Mouse (Mus musculus) heart, adult 2 months (tissue): ENCODE measurements at regions not wholly inside any gene's neighbourhood (a gene's known extent, or its start where the extent isn't known, plus 50 kb on each side); places are given as distances from the start of the nearest gene placed in this dataset.

ENCODE experiments used
- CTCF ChIP-seq: fragments of 200-600 bp; IDR thresholded peaks from 2 replicates; pipeline ENCODE4 v1.8.1; 2022; ENCODE audit warnings: antibody characterized with exemption, mild to moderate bottlenecking, moderate library complexity
- EP300 ChIP-seq: fragments of 200-500 bp; IDR thresholded peaks from 2 replicates; pipeline ENCODE4 v1.6.1; 2011; ENCODE audit warnings: low read depth, low read length, control low read depth; ENCODE audit not compliant: insufficient read depth
- POLR2A ChIP-seq: fragments of 200-500 bp; IDR thresholded peaks from 2 replicates; pipeline ENCODE4 v1.6.1; 2011; ENCODE audit warnings: mild to moderate bottlenecking, low read depth, low read length, control low read depth; ENCODE audit not compliant: insufficient read depth

DNA sequence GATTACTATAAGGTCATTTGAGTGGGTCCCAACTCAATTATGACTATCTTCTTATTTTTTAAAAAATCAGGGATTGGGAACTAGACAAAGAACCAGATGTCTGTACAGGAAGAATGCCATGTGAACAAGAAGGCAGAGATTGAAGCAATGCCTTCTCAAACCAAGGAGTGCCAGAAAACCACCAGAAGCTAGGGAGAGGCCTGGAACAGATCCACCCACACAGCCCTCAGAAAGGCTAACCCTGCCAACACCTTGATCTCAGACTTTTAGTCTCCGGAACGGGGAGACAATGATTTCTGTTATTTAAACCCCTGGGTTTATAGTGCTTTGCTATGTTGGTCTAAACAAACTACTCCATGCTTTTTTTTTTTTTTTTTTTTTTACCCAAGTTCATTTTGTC, 136.2 kb upstream of the Prep start:
- TF ChIP-seq POLR2A (no peak), CTCF (no peak), EP300 (no peak)
